Mouse (Mus musculus): ENCODE results near the gene Mafg. TPM values are rescaled to one million over a fixed set of nuclear protein-coding genes. Genes with fewer than 3 reads are reported as not detected.

The Mafg gene
- polyA plus RNA-seq, 1 experiment from 2014 or later: 37.5 TPM

DNA sequence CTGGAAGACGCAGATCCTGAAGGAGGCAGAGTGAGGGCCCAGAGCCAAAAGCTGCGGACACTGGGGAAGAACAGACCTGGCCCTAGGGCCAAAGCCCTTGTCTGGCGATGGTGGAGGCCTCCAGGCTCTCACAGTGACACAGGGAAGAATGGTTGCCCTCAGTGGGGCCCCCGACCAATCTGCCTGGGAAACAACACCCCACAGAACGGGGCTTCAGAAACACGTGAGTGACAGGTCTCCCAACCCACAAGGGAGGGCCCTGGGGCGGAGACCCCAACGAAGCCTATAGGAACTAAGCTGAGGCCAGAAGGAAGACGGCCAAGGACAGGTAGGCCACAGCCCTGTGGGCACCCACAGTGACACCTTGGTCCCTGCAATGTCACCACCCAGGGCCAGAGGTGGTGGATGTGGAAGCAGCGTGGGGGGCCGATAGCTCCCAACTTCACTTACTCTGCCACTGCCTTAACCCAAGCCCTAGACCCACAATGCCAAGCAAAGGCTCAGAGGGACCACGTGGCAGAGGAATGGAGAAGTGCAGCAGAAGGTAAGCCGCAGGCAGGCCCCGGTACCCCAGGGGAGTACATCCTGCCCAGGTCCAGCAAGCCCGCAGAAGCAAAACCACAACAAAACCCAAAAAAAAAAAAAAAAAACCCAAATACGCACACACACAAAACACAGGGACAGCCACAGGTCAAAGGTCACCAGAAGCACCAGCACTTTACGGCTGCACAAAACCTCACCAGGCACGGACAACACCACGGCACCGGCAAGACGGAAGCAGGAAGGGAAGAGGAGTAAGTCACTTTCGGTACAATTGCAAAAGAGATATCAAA, 5.7 kb downstream of the Mafg start:
- Histone ChIP-seq H3K4me3 (ENCODE audit: low read depth, low read length) (no peak overlapping the region), H3K4me1 (ENCODE audit: control insufficient read depth, insufficient read depth, low read length) (peaks cover 46% of the 10 kb centered on the region), H3K27me3 (ENCODE audit: control insufficient read depth, insufficient read depth, low read depth, low read length) (no peaks in the 10 kb centered on the region), H3K9ac (ENCODE audit: low read depth, low read length) (no peak overlapping the region), H3K4me2 (ENCODE audit: low read length) (no peak overlapping the region), H3K36me3 (ENCODE audit: control insufficient read depth, insufficient read depth, low read length) (peaks cover 6% of the 10 kb centered on the region), H3K27ac (ENCODE audit: low read length) (no peak overlapping the region), H3K9me3 (replicated peaks; ENCODE audit: control insufficient read depth, low read length, poor library complexity, severe bottlenecking) (no peaks in the 10 kb centered on the region)
- 83% methylated on average over 22 of the region's 22 CpGs for WGBS
- ATAC-seq: no peak

DNA sequence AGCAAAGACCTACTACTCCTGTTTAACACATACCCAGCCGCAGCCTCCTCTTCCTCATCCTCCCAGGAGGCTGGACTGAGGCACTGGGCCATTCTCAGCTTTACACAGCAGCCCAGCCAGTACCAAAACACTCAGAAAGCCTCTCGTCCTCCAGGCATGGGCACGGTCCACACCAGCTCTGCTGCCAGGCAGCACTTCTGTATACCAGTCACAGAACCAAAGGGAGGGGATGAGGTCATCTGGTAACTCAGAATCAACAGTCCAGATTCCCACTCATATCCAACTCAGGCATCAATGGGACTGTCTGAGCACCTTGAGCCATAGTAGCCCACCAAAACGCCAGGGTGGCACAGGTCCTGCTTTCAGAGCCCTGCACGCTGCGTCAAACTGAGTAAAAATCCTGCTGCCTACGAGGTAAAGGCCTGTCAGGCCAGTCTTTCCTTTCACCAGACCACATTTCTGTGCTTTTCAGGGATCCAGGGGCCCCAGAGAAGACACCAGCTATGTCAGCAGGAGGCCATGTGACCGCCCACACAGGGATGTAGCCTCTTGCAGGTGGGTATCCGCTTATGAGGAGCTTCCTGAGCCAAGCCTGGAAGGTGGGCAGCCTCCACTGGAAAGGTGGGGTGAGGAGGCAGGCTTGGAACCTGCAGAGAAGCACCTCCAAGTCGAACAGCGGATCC, 6.5 kb downstream of the Mafg start:
- WGBS: 93% methylated on average over 11 of the region's 11 CpGs
- Histone ChIP-seq H3K36me3 (ENCODE audit: control insufficient read depth, insufficient read depth, low read length) (peaks cover 7% of the 10 kb centered on the region), H3K4me2 (ENCODE audit: low read length) (no peak overlapping the region), H3K9ac (ENCODE audit: low read depth, low read length) (no peak overlapping the region), H3K27me3 (ENCODE audit: control insufficient read depth, insufficient read depth, low read depth, low read length) (no peaks in the 10 kb centered on the region), H3K9me3 (replicated peaks; ENCODE audit: control insufficient read depth, low read length, poor library complexity, severe bottlenecking) (no peaks in the 10 kb centered on the region), H3K4me1 (ENCODE audit: control insufficient read depth, insufficient read depth, low read length) (peaks cover 40% of the 10 kb centered on the region), H3K4me3 (ENCODE audit: low read depth, low read length) (no peak overlapping the region), H3K27ac (ENCODE audit: low read length) (no peak overlapping the region)
- ATAC-seq: no peak

DNA sequence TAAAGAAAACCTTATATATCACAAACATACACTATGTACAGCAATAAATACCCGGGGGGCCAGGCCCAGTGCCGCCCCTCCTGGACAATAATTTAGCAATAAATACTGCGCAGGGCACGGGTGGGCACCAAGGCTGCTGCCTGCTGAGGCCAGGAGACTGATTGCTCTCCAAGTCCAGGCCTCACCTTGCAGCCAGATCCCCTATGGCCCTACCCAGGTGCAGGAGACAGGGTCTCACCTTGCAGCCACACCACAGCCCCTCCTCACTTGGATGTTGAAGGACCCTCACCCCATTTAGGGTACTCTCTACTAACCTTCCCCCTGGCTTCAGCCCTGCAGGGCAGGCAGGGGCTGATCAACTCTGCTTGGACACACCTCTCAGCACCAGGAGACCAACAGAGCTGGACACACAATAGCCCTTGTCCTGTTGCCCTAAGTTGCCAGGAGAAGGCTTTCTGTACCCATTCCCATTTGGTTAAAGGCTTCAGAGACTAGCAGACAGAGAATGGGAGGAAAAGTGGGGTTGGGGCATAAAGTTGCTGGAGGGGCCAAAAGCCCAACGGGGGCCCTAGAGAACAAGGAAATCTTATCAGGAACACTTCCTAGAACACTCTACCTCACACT, 8.1 kb downstream of the Mafg start, which contains the start of gene Sirt7:
TSS of gene Sirt7 (minus strand) at position 89 of the 624 bp plus-strand sequence.
- peak; percentile 41 for ATAC-seq
- H3K36me3 ChIP-seq (ENCODE audit: control insufficient read depth, insufficient read depth, low read length): peaks cover 17% of the 10 kb centered on the region
- WGBS: 19% methylated on average over 5 of the region's 5 CpGs
- no peaks in the 10 kb centered on the region for H3K9me3 ChIP-seq (replicated peaks; ENCODE audit: control insufficient read depth, low read length, poor library complexity, severe bottlenecking)
- peak within 1 kb of the TSS; percentile 81 for H3K9ac ChIP-seq (ENCODE audit: low read depth, low read length)
- H3K4me3 ChIP-seq (ENCODE audit: low read depth, low read length): peak within 1 kb of the TSS; percentile 96
- peak within 1 kb of the TSS; percentile 97 for H3K4me2 ChIP-seq (ENCODE audit: low read length)
- peaks cover 23% of the 10 kb centered on the region for H3K4me1 ChIP-seq (ENCODE audit: control insufficient read depth, insufficient read depth, low read length)
- H3K27ac ChIP-seq (ENCODE audit: low read length): peak within 1 kb of the TSS; percentile 79
- H3K27me3 ChIP-seq (ENCODE audit: control insufficient read depth, insufficient read depth, low read depth, low read length): no peaks in the 10 kb centered on the region

DNA sequence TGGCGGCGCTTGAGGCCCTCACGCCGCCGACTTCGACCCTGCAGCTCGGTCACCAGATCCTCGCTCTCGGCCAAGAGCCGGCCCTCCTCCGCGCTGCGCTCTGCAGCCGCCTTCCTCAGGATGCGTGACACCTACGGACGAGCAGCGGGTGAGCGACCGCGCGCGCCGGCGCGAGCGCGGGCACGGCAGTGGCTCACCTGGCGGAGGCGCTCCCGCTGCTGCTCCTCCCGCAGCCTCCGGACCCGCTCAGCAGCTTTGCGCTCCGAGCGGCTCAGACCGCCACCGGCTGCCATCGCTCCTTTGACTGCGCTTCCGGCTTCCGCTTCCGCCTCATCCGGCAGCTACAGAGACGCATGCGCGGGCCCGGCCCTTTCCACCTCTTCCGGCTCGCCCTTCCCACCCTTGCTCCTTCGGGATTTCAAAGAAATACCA, 8.7 kb downstream of the Mafg start:
- Histone ChIP-seq H3K9me3 (replicated peaks; ENCODE audit: control insufficient read depth, low read length, poor library complexity, severe bottlenecking) (no peaks in the 10 kb centered on the region), H3K27me3 (ENCODE audit: control insufficient read depth, insufficient read depth, low read depth, low read length) (no peaks in the 10 kb centered on the region), H3K4me1 (ENCODE audit: control insufficient read depth, insufficient read depth, low read length) (peaks cover 17% of the 10 kb centered on the region), H3K4me3 (ENCODE audit: low read depth, low read length) (peak overlapping the region; percentile 96), H3K27ac (ENCODE audit: low read length) (peak overlapping the region; percentile 79), H3K9ac (ENCODE audit: low read depth, low read length) (peak overlapping the region; percentile 81), H3K36me3 (ENCODE audit: control insufficient read depth, insufficient read depth, low read length) (peaks cover 22% of the 10 kb centered on the region), H3K4me2 (ENCODE audit: low read length) (peak overlapping the region; percentile 97)
- ATAC-seq: peak; percentile 85
- under 1% methylated on average over 43 of the region's 53 CpGs for WGBS

DNA sequence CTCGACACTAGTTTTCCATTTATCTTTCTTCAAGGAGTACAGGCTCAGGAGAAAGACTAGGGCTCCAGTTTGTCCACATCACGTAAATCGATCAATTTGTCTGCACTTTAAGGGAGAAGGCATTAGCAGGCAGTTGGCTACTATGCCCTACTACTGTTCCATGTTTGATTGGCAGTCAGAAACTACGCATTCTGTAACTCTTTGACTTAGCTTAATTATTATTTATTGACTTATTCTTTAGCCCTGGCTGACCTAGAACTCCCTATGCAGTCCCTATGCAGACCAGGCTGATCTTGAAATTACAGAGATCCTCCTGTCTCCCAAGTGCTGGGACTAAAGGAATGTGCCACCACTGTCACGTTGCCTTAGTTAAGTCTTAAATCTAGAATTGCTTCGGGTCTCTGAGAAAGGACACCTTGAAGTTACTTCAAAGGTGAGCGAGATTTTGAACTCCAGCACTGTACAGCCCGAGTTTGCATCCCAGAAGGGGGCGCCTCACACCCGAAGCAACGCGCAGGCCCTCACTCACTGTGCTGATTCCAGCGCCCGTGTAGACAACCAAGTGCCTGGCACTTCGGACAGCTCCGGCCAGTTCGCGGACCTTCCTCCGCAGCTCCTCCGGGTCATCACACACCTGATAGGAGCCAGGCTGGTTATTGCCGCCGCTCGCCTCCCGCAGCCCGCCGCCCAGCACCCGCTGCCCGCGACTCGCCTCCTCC, 9.3 kb downstream of the Mafg start:
- WGBS: 13% methylated on average over 30 of the region's 30 CpGs
- Histone ChIP-seq H3K27ac (ENCODE audit: low read length) (peak overlapping the region; percentile 79), H3K4me3 (ENCODE audit: low read depth, low read length) (peak overlapping the region; percentile 96), H3K4me2 (ENCODE audit: low read length) (peak overlapping the region; percentile 97), H3K27me3 (ENCODE audit: control insufficient read depth, insufficient read depth, low read depth, low read length) (no peaks in the 10 kb centered on the region), H3K36me3 (ENCODE audit: control insufficient read depth, insufficient read depth, low read length) (peaks cover 19% of the 10 kb centered on the region), H3K9ac (ENCODE audit: low read depth, low read length) (peak overlapping the region; percentile 81), H3K4me1 (ENCODE audit: control insufficient read depth, insufficient read depth, low read length) (peaks cover 16% of the 10 kb centered on the region), H3K9me3 (replicated peaks; ENCODE audit: control insufficient read depth, low read length, poor library complexity, severe bottlenecking) (no peaks in the 10 kb centered on the region)
- ATAC-seq: peak; percentile 40; the same call in 1 of the 2 replicates

GRCm38 (mm10) chr11:120622805-120623204, 10.6 kb downstream of the Mafg start:
- Histone ChIP-seq H3K27me3 (ENCODE audit: control insufficient read depth, insufficient read depth, low read depth, low read length) (no peaks in the 10 kb centered on the region), H3K9ac (ENCODE audit: low read depth, low read length) (no peak overlapping the region), H3K9me3 (replicated peaks; ENCODE audit: control insufficient read depth, low read length, poor library complexity, severe bottlenecking) (no peaks in the 10 kb centered on the region), H3K4me1 (ENCODE audit: control insufficient read depth, insufficient read depth, low read length) (peaks cover 19% of the 10 kb centered on the region), H3K4me2 (ENCODE audit: low read length) (no peak overlapping the region), H3K36me3 (ENCODE audit: control insufficient read depth, insufficient read depth, low read length) (peaks cover 30% of the 10 kb centered on the region), H3K4me3 (ENCODE audit: low read depth, low read length) (no peak overlapping the region), H3K27ac (ENCODE audit: low read length) (no peak overlapping the region)
- WGBS: 92% methylated on average over 6 of the region's 6 CpGs
- no peak for ATAC-seq

GRCm38 (mm10) chr11:120620195-120620594, 13.2 kb downstream of the Mafg start:
- ATAC-seq: no peak
- 94% methylated on average over 14 of the region's 14 CpGs for WGBS
- peaks cover 33% of the 10 kb centered on the region for H3K36me3 ChIP-seq (ENCODE audit: control insufficient read depth, insufficient read depth, low read length)
- H3K9ac ChIP-seq (ENCODE audit: low read depth, low read length): no peak overlapping the region
- no peaks in the 10 kb centered on the region for H3K9me3 ChIP-seq (replicated peaks; ENCODE audit: control insufficient read depth, low read length, poor library complexity, severe bottlenecking)
- no peak overlapping the region for H3K4me3 ChIP-seq (ENCODE audit: low read depth, low read length)
- no peaks in the 10 kb centered on the region for H3K27me3 ChIP-seq (ENCODE audit: control insufficient read depth, insufficient read depth, low read depth, low read length)
- H3K27ac ChIP-seq (ENCODE audit: low read length): no peak overlapping the region
- H3K4me2 ChIP-seq (ENCODE audit: low read length): no peak overlapping the region
- H3K4me1 ChIP-seq (ENCODE audit: control insufficient read depth, insufficient read depth, low read length): peaks cover 31% of the 10 kb centered on the region

- WGBS: 91% methylated on average over 25 of the region's 25 CpGs
- Histone ChIP-seq H3K27me3 (ENCODE audit: control insufficient read depth, insufficient read depth, low read depth, low read length) (no peaks in the 10 kb centered on the region), H3K9me3 (replicated peaks; ENCODE audit: control insufficient read depth, low read length, poor library complexity, severe bottlenecking) (no peaks in the 10 kb centered on the region), H3K4me1 (ENCODE audit: control insufficient read depth, insufficient read depth, low read length) (peaks cover 25% of the 10 kb centered on the region), H3K36me3 (ENCODE audit: control insufficient read depth, insufficient read depth, low read length) (peaks cover 35% of the 10 kb centered on the region), H3K4me3 (ENCODE audit: low read depth, low read length) (no peak overlapping the region), H3K4me2 (ENCODE audit: low read length) (no peak overlapping the region), H3K9ac (ENCODE audit: low read depth, low read length) (no peak overlapping the region), H3K27ac (ENCODE audit: low read length) (no peak overlapping the region)
- ATAC-seq: no peak
Measured at GRCm38 (mm10) chr11:120618619-120619535, 14.5 kb downstream of the Mafg start.
